Mouse (Mus musculus) gastrocnemius, adult 8-10 months (tissue): ENCODE results near the gene Plch2. TPM values are rescaled to one million over a fixed set of nuclear protein-coding genes. Genes with fewer than 3 reads are reported as not detected.
"Not testable (repeated sequence)": the region's sequence is repeated elsewhere in the genome, so short reads cannot be mapped to it uniquely, and the experiment has no call there.

Experiments used
- DNase-seq, 2 experiments: peaks; one replicate each; pipeline ENCODE4 v3.0.0; 2022; ENCODE audit warnings: low spot score in 2 of 2
- total RNA-seq, 4 experiments: library from RNA; stranded (reverse); gene quantifications; 2 replicates each; pipeline ENCODE4 v1.2.4; 2022

Plch2 gene
- total RNA-seq, result under 1 TPM in 3 of 4 experiments, not detected in 1; 0.13 to 0.73 (median 0.15) TPM

DNA sequence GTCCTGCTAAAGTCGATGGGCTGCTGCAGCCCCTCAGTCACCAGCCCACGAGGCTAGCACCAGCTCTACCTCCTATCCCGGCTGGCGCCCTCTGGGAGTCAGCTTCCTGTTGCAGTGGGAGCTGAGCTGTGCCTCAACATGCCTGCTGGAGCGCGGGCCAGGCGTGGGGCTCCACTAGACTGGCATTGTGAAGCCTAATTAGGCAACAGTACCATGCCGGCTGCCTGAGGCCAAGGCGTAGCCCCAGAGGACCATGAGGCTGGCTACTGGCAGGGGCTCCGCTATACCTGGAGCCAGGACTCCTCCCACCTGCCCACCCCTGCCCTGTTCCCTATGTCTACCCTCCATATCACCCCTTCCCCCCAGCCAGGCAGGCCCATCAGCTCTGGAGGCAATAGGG lies at the start of gene Plch2:
Plch2 (minus strand) TSS at position 61 of the 400 bp plus-strand sequence.
- DNase-seq, result no peak

DNA sequence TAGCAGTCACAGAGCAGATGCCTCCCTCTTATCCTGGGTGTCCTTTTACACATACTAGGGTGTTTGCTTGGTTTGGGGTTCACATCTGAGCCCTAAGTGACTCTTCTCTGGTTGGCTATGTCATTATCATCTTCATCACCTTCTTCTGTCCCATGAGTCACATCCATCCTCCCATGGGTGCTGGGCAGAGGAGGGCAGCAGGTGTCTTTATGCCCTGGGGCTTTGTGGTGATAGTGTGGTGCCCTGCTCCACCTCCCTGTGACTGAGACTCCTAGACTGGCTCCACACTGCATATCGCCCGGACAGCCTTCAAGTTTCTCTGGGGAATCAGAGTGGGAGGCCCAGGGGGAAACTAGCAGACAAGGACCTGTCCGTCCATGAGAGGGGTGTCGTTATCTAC lies 42.0 kb upstream of the Plch2 start:
- DNase-seq, result no peak

DNA sequence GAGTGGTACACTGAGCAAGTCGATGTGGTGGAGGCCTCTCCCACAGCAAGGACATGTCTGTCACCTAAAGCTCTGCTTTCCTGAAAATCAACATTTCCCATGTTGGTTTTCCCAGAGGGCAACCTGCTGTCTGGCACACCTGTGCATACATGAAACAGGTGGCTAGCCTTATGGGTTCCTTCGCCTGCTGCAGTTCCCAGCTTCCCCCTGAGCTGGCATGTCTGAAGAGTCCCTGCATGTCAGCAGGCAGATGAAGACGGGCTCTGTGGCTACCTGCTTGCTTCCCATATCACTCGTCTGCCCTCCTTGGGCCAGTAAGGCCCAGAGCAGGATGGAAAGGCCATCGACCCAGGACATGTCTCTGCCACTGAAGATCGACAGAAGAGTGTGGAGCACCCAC lies 40.9 kb upstream of the Plch2 start:
- no peak for DNase-seq

DNA sequence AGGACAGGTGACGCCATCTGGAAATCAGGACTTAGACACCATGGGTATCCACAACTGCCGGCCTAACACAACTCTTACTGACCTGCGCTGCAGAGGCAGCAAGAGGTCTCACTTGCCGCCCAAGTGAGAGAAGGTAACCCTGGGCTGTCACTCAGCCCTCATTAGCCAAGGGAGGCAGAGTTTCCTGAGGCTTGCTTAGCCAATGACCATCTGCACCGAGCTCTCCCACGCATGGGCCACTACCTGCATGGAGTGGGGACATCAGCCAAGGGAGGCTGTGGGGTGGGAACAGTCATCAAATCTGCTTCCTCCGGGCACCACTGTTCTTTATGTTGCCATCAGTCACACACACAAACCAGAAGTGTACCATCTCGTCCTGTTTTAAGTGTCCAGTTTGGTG lies 39.4 kb upstream of the Plch2 start:
- DNase-seq, result no peak

DNA sequence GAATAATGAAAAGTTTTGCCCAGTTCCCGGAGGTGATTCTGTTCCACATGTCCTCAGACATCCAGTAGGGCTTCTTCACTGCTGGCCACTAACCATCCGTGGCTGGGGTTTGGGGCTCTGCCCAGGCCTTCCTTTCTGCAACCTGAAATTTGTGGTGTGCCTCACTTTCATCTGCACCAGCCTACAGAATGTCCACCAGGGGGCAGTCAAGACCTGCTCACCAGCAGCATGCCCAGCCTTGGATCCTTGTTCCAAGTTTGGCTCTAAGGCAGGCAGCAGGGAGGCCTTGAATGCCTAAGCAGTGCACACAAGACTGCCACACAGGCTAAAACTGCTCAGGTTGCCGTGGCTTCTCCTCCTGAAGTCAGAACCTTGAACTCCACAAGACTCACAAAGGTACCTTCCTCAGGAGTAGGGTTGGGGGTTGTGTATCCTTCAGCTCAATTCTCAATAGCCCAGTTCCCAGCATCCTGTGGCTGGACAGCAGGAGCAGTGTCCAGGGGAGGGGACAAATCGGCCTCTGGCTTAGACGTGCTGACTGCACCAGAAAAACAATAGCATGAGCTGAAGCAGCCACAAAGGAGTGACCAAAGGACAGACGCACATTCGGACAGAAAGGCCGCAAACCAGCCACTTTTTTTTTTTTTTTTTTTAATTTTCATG lies 38.8 kb upstream of the Plch2 start:
- peak; percentile 74 to 83 for DNase-seq

DNA sequence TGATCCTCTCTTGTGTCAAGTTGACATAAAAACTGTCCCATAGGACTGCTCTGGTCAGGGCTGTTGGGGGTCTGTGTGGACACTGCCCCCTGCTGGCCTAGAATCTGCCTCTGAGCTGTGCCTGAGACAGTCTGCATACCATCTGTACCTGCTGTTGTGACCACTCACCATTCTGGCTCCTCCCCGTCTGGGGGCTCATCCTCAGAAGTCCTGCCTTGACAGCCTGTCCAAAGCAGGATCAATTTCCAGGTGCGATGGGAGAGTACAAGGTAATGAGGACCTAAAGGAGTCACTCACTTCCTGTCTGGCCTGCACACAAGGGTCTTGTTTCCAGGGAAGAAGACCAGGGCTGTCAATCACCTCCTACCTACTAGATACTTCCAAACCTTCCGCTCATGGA lies 38.0 kb upstream of the Plch2 start:
- no peak for DNase-seq

DNA sequence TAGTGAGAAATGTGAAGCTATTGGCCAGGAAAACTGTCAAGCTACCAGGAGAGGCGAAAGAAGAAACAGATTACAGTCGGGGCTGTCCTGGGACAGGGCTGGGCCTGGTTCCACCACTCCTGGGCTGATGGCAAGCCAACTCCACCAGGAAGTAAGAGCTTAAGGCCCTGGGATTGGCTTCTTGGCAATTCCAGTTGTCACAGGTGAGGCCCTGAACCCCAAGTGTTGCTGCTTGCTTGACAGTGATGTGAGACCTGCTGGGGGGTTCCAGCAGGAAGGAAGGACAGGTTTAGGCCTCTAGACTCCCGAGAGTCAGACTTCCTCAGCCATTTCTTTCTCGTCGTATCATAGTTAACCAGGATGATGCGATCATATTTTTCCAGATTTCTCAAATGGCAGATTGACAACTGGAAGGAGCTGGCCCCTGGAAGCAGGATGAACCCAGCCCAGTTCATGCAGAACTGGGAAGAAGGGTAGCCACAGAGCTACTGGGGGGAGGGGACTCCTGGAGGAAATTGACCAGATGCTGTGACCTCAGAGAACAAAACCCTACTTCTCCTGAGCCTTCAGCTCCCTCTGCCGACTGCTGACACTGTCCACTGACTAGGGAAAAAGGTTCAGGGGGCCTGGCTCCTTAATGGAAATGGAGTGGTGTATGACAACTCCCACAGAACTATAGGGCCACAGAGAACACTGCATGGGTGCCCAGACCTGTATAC lies 37.0 kb upstream of the Plch2 start:
- no peak for DNase-seq

DNA sequence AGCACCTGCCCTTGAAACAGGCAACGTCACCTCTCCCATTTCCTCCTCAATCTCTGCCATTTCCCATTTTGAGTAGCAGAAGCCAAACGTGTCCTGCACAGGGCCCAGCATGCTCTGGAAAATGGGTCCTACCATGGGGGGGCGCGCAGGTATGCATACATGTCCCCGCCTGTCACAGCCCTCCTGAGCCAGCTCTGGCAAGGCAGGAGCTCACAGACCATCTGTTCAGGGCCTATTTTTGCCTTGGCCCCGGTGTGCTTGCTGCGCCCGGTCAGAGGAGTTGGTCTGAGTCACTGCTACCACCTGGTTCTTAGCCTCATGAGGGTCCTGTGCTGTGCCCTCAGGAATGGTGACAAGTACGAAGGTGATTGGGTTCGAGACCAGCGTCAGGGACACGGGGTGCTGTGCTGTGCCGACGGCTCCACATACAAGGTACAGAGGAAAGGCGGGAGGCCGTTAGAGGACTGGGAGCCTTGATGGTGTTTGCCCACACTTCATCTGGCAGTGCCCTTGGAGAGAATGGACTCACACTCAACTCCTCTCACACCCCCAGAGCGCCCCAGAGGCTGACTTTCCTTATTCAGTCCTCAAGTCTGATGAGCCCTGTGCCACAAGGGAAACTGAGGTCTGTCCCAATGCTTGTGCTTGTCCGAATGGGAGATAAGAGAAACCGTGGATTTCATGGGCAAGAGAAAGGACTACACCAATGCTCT lies 36.3 kb upstream of the Plch2 start:
- DNase-seq, result no peak

DNA sequence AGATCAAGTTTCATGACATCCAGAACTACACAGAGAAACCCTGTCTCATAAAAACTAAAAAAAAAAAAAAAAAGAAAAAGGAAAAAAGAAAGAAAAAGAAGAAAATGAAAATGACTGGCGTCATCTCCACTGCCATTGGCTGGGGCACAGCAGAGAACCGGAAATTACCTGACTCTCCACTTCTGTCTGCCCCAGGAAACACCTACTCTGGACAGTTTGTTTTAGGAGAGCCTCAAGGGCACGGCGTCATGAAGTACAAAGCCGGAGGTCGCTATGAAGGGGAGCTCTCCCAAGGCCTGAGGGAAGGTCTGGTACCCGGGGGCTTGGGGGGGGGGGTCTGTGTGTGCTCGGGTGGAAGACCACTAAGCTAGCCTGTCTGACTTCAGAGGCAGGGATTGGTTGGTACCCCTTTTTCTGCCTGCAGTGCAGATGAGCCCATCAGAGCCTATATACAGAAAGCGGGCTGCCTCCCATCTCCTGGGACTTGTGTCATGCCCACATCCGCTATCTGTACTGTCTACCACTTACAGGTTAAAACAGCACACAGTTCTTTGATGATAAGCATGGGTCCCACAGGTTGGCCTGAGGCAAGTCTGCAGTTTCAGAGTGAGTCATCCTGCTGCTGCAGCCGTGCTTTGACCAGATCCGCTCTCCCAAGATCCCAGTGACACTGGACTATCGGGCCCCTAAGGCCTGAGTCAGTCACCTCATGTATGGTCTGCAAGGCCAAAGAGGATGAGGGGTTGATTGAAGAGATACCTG lies 34.3 kb upstream of the Plch2 start:
- DNase-seq, result no peak

DNA sequence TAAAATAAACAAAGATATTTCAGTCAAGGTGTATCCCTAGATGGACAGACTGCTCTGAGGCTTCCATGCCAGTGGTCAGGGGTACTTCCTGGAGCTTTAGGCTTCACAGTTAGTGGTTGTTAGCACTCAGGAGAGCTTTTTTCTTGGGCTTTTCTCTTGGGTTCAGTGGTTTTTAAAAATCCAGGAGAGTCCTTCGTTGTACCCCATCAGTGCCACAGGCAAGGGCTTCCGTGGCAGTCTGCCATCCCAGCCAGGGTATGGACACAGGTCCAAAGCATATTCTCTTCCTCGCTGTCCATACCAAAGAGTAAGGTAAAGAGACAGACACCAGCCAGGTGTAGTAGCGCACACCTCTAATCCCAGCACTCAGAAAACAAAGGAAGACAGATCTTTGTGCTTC lies 33.6 kb upstream of the Plch2 start:
- DNase-seq, result no peak

DNA sequence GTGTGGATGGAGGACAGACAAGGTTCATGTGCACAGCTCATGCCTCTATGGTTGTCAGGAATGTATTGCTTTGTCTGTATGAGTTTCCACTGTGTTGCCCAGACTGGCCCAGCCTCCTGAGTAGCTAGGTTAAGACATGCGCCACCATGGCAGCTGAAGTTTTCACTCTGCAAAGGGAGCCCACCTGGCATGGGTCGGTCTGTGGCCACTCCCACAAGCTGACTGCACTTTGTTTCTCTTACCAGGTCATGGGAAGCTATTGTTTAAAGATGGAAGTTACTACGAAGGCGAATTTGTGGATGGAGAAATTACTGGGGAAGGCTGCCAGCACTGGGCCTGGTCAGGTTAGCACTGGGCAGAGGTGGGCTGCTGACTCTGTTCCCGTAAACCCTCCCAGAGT lies 32.7 kb upstream of the Plch2 start:
- no peak for DNase-seq

DNA sequence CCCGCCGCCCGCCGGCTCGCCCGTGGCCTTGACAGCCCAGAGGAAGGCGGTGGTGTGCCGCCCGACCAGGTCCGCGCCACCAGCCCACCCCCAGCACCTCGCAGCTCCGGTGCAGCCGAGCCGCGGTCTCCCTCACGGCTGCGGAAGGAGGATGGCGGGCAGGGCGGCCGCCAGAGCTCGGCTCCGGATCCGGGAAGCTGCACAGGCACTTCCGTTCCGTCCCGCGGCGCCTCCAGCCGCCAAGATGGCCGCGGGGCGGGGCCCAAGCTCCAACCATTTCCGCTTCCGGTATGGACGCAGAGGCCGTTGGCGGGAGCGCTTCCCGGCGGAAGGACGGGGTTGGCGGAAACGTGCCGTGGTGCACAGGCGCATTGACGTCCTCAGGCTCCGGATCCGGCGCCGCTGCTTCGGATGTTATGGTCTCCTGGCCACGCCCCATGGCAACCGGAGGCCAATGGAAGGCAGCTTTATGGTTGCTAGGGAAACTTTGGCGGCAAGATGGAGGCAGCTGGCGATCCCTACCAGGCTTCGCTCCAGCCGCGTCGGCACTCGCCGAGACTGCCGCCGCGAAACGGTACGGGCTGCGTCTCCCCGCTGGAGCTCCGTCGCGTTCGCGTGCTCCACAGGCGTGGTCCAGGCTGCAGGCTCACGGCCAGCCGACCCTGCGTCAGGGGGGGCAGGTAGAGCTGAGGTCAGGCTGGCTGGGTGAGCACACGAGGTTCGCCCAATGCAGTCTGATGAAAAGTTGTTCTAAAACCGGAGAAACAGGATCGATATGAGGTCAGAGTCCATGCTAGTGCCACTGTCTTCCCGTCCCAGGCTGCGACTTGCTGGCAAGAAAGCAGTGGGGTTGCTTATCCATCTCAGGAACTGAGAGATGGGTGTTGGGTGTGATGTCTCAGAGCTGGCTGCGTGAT lies 29.8 kb upstream of the Plch2 start, which contains the start of the genes Rer1 and Morn1:
Rer1 (minus strand) TSS at position 275 of the 917 bp plus-strand sequence.
Morn1 (plus strand) TSS at position 470 of the 917 bp plus-strand sequence.
- peak; percentile 99 to 100 for DNase-seq

DNA sequence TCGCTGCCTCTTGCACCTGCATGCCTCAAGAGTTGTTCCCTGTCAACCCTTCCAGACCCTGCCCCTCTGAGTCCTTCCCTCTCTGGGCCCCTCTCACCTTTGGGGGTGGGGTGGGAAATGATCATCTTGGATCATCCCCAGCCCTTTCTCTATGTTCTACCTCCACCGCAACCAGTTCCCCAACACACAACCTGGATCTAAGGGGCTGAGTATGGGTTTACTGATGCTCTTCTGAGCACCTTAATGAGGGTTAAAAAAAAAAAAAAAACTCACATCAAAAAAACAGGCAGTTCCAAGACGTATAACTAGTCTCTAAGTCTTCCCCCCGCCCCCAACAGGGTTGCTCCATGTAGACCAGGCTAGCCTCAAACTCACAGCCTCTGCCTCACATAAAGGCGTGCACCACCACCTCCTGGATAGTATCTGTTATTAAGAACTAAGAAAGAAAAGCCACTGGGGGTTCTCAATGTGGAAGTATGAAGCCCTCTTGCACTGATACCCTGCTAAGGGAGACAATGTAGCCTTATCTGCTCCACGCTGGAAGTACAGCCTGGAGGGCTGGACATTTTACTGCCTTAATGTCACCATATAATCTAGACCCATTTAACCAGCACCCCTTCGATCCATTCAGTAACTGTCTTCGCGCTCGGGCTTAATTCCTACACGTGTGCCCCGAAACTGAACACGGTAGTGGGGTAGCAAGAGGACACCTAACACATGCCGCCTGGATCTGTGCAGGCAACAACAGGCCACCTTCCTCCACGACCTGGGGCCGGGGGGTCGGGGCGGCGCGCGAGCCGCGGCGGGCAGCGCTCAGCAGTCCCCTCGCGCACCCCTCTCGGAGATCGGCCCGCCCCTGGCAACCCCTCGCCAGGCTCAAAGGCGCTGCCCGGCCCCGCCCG lies 28.9 kb upstream of the Plch2 start:
- DNase-seq, result no peak

DNA sequence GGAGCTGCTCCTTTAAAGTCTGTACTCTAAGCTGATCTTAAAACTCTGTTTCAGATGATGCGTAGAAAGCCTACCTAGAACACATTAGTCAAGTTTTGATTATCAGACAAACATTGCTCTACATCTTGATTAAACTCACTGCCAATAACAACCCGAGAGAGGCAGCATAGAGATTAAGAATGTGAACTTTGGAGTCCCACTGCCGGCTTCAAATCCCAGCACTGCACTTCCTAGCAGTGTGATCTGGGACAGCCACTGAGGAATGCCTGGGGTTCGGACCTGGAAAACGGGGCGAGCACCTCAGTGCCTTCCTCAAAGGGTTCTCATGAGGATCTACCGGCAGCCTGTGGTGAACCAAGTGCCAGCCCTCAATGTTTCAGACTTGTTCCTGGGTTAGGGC lies 27.8 kb upstream of the Plch2 start:
- no peak for DNase-seq

DNA sequence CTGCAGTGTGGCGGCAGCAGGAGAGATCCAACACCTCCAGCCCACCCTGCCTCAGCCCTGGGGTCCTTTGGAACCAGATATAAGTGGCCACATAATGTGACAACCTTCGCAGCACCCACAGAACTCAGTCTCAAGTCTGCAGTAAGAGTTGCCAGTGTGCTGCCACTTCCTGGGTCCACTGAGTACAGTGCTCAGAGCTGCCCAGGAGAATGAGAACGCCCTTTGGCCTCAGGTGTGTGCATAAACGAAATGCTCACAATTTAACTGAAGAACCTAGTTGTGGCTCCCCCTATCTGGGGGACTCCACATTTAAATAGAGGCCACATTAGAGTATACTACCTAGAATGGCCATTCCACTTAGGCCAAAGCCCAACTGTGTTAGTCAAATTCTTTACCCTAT lies 27.0 kb upstream of the Plch2 start:
- no peak for DNase-seq

DNA sequence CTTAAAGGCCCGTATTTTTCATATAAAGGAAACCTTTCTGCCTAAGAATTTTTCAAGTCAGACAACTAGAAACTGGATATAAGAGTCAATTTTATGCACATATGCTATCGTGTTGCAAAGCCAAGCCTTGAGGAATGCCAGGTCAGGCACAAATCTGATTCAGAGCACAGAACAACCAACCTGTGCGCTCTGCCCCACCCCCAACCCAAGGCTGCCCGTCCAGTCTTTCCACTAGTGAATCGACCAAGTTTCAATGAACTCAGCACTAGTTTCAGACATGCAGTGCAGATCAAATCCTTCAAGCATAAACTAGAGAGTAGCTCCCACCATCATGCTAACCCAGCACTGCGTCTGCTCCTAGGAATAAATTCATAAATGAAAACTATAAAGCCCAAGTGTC lies 23.1 kb upstream of the Plch2 start:
- DNase-seq, result no peak

DNA sequence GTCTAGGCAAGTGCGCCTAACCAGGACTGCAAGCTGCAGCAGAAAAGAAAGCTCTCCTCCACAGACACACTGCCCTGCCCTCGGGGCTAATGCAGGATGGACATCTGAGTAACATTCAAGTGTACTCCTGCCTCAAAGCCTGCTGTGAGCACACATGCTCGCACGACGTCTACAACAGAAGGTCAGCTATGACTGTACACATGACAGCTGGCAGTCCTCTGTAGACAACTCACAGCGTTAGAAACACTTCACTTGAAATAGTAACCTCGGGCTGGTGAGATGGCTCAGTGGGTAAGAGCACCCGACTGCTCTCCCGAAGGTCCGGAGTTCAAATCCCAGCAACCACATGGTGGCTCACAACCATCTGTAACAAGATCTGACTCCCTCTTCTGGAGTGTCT lies 22.2 kb upstream of the Plch2 start:
- not testable (repeated sequence) for DNase-seq

DNA sequence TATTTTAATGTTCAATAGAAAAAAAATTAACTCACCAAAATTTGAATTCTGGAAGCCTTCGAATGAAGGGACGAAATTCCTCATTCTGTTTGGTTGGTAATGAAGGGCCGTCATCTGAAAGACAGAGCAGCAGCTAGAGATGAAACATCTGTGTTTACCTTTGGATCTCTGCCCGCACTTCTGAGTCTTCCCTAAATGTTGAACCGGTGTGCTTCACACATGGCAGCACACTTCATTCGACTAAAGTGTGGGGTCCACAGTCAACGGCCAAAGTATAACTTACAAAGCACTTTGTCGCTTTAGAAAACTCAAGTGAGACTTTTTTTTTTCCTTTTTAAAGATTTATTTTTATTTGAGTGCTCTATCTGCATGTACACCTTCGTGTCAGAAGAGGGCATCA lies 20.1 kb upstream of the Plch2 start:
- DNase-seq, result no peak

DNA sequence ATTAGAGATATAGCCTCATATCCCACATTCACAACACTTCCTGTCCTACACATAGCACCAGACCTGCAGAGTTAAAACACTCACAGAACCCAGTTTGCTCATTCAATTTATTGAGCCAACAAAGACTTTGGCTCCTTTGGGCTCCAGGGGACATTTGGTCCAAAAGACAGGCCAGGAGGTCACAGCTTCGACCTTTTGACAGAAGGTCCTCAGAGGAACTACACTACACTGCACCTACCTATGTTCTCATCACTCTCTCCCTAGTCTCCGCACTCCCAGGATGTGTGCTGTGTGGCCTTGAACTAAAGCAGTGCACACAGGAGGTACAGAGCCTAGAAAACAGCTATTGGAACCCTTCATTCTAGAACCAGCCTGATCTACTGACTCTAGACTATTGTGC lies 19.2 kb upstream of the Plch2 start:
- DNase-seq, result no peak

DNA sequence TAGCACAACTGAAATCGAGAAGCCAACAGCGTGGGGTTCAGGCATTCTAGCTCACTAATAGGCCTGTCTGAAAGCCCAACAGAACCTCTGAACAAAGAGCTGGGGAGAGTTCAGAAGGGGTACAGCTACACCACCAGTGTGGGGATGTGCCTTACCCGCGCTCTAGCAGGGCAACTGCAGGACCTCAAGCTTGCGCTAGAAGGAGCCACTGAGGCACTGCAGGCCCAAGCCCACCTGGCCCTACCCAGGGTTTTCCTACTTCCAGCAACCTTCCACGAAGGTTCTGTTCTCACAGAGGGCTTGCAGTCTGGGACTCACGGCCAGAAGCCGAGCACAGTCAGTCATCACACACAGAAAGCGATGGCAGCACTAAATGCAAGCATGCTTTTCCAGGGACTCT lies 18.6 kb upstream of the Plch2 start:
- no peak for DNase-seq
